Mouse (Mus musculus) lung, adult 2 months (tissue): ENCODE results near the gene Taok3.

Source experiments
- CTCF ChIP-seq: fragments of 200-500 bp; IDR thresholded peaks from 2 replicates; pipeline ENCODE4 v1.5.1; 2011; ENCODE audit warnings: mild to moderate bottlenecking, low read length, control low read depth; ENCODE audit not compliant: insufficient read depth
- POLR2A ChIP-seq: fragments of 200-500 bp; IDR thresholded peaks from 2 replicates; pipeline ENCODE4 v1.6.1; 2011; ENCODE audit warnings: low read depth, mild to moderate bottlenecking, control low read depth, low read length, borderline replicate concordance; ENCODE audit errors: extremely low read depth

DNA sequence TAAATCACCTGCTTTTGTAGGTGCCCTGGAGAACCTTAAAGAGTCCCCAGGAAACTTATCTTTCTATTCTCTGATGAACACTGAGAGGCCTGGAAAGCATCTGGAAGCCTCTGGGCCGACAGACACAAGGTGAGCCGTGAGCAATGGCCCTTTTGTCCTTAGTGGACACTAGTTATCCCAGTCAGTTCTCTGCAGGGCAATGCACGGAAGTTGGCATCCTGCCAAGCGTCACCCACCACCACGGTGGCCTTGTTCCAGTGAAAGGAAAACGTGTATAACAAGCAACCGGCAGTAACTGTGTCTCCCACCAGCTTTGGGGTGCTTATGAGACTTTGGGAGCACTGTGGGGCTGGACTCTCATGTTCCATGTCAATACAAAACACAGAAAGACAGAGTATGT is 164.8 kb downstream of the Taok3 start:
- TF ChIP-seq CTCF (no peak), POLR2A (no peak)
